Mouse (Mus musculus) liver, embryonic 12.5 days (tissue): ENCODE measurements around the gene Drc7. TPM values are rescaled to one million over a fixed set of nuclear protein-coding genes. Genes with fewer than 3 reads are reported as not detected.

ENCODE experiments used
- ATAC-seq: fragments of 200-750 bp; cut with Nextera tagmentation; 2 replicates; pipeline ENCODE4 v1.8.0; 2017; ENCODE audit warnings: moderate number of reproducible peaks, mild to moderate bottlenecking, moderate library complexity
- H3K27ac ChIP-seq: fragments of 300-500 bp; sonication (generic); 2 replicates; pipeline ENCODE4 v1.5.1; 2016; ENCODE audit warnings: mild to moderate bottlenecking
- H3K27me3 ChIP-seq: fragments of 300-500 bp; sonication (generic); replicated peaks from 2 replicates; pipeline ENCODE4 v1.6.1; 2016; ENCODE audit warnings: mild to moderate bottlenecking, moderate library complexity
- H3K36me3 ChIP-seq: fragments of 300-500 bp; sonication (generic); 2 replicates; pipeline ENCODE4 v1.6.1; 2016; ENCODE audit warnings: mild to moderate bottlenecking, moderate library complexity
- H3K4me1 ChIP-seq: fragments of 300-500 bp; sonication (generic); 2 replicates; pipeline ENCODE4 v1.6.1; 2016
- H3K4me2 ChIP-seq: fragments of 300-500 bp; sonication (generic); 2 replicates; pipeline ENCODE4 v1.6.1; 2016; ENCODE audit warnings: mild to moderate bottlenecking, moderate library complexity
- H3K4me3 ChIP-seq: fragments of 300-500 bp; sonication (generic); 2 replicates; pipeline ENCODE4 v1.5.1; 2016; ENCODE audit warnings: mild to moderate bottlenecking, moderate library complexity
- H3K9ac ChIP-seq: fragments of 300-500 bp; sonication (generic); 2 replicates; pipeline ENCODE4 v1.6.1; 2016; ENCODE audit warnings: mild to moderate bottlenecking, moderate library complexity
- H3K9me3 ChIP-seq: fragments of 300-500 bp; sonication (generic); replicated peaks from 2 replicates; pipeline ENCODE4 v1.6.1; 2016; ENCODE audit warnings: mild to moderate bottlenecking, moderate library complexity
- WGBS: fragments of 180-500 bp; shearing (Covaris S2); methylation state at CpG from one replicate; pipeline ENCODE4 v1.1.7; 2016; ENCODE audit not compliant: insufficient replicate concordance; 5-methylcytosine and 5-hydroxymethylcytosine counted together
- polyA plus RNA-seq: library from polyadenylated mRNA; unstranded; fragments of >200 nt; fragmentation: Nextera tagmentation; extraction: Ambion mirVana; gene quantifications from 2 replicates; pipeline ENCODE4 v1.2.1, GENCODE M21; 2016

The Drc7 gene
- polyA plus RNA-seq, 1 experiment from 2014 or later = 0.37 TPM

GRCm38 (mm10) chr8:95067582-95067981, 12.7 kb downstream of the Drc7 start:
- ATAC-seq = peak; percentile 49; the same call in 1 of the 2 replicates
- Histone ChIP-seq H3K4me1 (0 out of 2 replicates have a peak, but pooled peaks cover 3% of the 10 kb centered on the region), H3K27ac (no peak overlapping the region), H3K9me3 (no peaks in the 10 kb centered on the region), H3K4me3 (no peak overlapping the region), H3K36me3 (no peaks in the 10 kb centered on the region), H3K9ac (no peak overlapping the region), H3K27me3 (no peaks in the 10 kb centered on the region), H3K4me2 (no peak overlapping the region)
- WGBS = 36% methylated on average over 3 of the region's 3 CpGs

GRCm38 (mm10) chr8:95075504-95075903, 20.6 kb downstream of the Drc7 start:
- no peak for ATAC-seq
- WGBS = 64% methylated on average over 3 of the region's 3 CpGs
- no peak overlapping the region for H3K9ac ChIP-seq
- H3K9me3 ChIP-seq = no peaks in the 10 kb centered on the region
- H3K4me3 ChIP-seq = no peak overlapping the region
- H3K36me3 ChIP-seq = no peaks in the 10 kb centered on the region
- H3K4me2 ChIP-seq = no peak overlapping the region
- H3K27ac ChIP-seq = no peak overlapping the region
- H3K27me3 ChIP-seq = no peaks in the 10 kb centered on the region
- peaks cover 13% of the 10 kb centered on the region for H3K4me1 ChIP-seq

- H3K4me1 ChIP-seq = peaks cover 13% of the 10 kb centered on the region
- H3K4me2 ChIP-seq = no peak overlapping the region
- H3K9me3 ChIP-seq = no peaks in the 10 kb centered on the region
- WGBS = 72% methylated on average over 17 of the region's 17 CpGs
- H3K27ac ChIP-seq = no peak overlapping the region
- H3K4me3 ChIP-seq = no peak overlapping the region
- no peaks in the 10 kb centered on the region for H3K36me3 ChIP-seq
- no peak overlapping the region for H3K9ac ChIP-seq
- no peaks in the 10 kb centered on the region for H3K27me3 ChIP-seq
- no peak for ATAC-seq
Observed at GRCm38 (mm10) chr8:95076151-95076550, 21.2 kb downstream of the Drc7 start.

- no peaks in the 10 kb centered on the region for H3K9me3 ChIP-seq
- H3K9ac ChIP-seq = no peak overlapping the region
- H3K4me3 ChIP-seq = no peak overlapping the region
- H3K27ac ChIP-seq = no peak overlapping the region
- WGBS = 63% methylated on average over 3 of the region's 3 CpGs
- peaks cover 6% of the 10 kb centered on the region; the same call in 1 of the 2 replicates for H3K36me3 ChIP-seq
- no peak overlapping the region for H3K4me2 ChIP-seq
- peaks cover 30% of the 10 kb centered on the region for H3K4me1 ChIP-seq
- H3K27me3 ChIP-seq = no peaks in the 10 kb centered on the region
- no peak for ATAC-seq
Observed at GRCm38 (mm10) chr8:95078055-95078454, 23.2 kb downstream of the Drc7 start.

- Histone ChIP-seq H3K4me2 (peak overlapping the region; percentile 87), H3K4me1 (peaks cover 33% of the 10 kb centered on the region), H3K27me3 (no peaks in the 10 kb centered on the region), H3K4me3 (no peak overlapping the region), H3K9ac (no peak overlapping the region), H3K36me3 (peaks cover 18% of the 10 kb centered on the region), H3K9me3 (no peaks in the 10 kb centered on the region), H3K27ac (no peak overlapping the region)
- WGBS = 76% methylated on average over 4 of the region's 4 CpGs
- ATAC-seq = no peak
Observed at GRCm38 (mm10) chr8:95079305-95079704, 24.4 kb downstream of the Drc7 start.

- Histone ChIP-seq H3K36me3 (peaks cover 31% of the 10 kb centered on the region), H3K9ac (peak within 1 kb of the TSS; percentile 84), H3K4me2 (peak within 1 kb of the TSS; percentile 87), H3K27me3 (no peaks in the 10 kb centered on the region), H3K4me3 (peak within 1 kb of the TSS; percentile 89), H3K27ac (peak within 1 kb of the TSS; percentile 84), H3K9me3 (no peaks in the 10 kb centered on the region), H3K4me1 (peaks cover 47% of the 10 kb centered on the region)
- ATAC-seq = peak; percentile 93
- WGBS = under 1% methylated on average over 47 of the region's 47 CpGs
Observed at GRCm38 (mm10) chr8:95080381-95081341, 25.8 kb downstream of the Drc7 start, which contains the start of gene Katnb1. Gene Katnb1, plus strand, starts transcription at chr8:95081186.

- Histone ChIP-seq H3K36me3 (peaks cover 36% of the 10 kb centered on the region), H3K27me3 (no peaks in the 10 kb centered on the region), H3K4me2 (peak overlapping the region; percentile 87), H3K9me3 (no peaks in the 10 kb centered on the region), H3K27ac (peak overlapping the region; percentile 84), H3K9ac (peak overlapping the region; percentile 84), H3K4me1 (peaks cover 55% of the 10 kb centered on the region), H3K4me3 (peak overlapping the region; percentile 89)
- 5% methylated on average over 11 of the region's 11 CpGs for WGBS
- ATAC-seq = no peak
Observed at GRCm38 (mm10) chr8:95081650-95082049, 26.7 kb downstream of the Drc7 start.

- H3K4me3 ChIP-seq = no peak overlapping the region
- no peak overlapping the region for H3K27ac ChIP-seq
- H3K4me1 ChIP-seq = peaks cover 59% of the 10 kb centered on the region
Observed at GRCm38 (mm10) chr8:95084261-95084660, 29.4 kb downstream of the Drc7 start.

GRCm38 (mm10) chr8:95084744-95085431, 30.0 kb downstream of the Drc7 start:
- Histone ChIP-seq H3K9ac (peak overlapping the region; percentile 51), H3K27me3 (no peaks in the 10 kb centered on the region), H3K4me2 (peak overlapping the region; percentile 49), H3K9me3 (no peaks in the 10 kb centered on the region), H3K36me3 (peaks cover 66% of the 10 kb centered on the region), H3K4me3 (no peak overlapping the region), H3K27ac (peak overlapping the region; percentile 81), H3K4me1 (peaks cover 55% of the 10 kb centered on the region)
- WGBS = 69% methylated on average over 10 of the region's 10 CpGs
- no peak for ATAC-seq

More at GRCm38 (mm10) chr8:95084261-95084660, 29.4 kb downstream of the Drc7 start:
- Histone ChIP-seq H3K9me3 (no peaks in the 10 kb centered on the region), H3K9ac (no peak overlapping the region), H3K27me3 (no peaks in the 10 kb centered on the region), H3K4me2 (peak overlapping the region; percentile 49; the same call in 1 of the 2 replicates), H3K36me3 (peaks cover 62% of the 10 kb centered on the region)
- ATAC-seq = no peak
- 83% methylated on average over 4 of the region's 4 CpGs for WGBS

GRCm38 (mm10) chr8:95085432-95086141, 30.7 kb downstream of the Drc7 start:
- peak; percentile 16 for ATAC-seq
- peak overlapping the region; percentile 49 for H3K4me2 ChIP-seq
- H3K4me3 ChIP-seq = no peak overlapping the region
- H3K27ac ChIP-seq = peak overlapping the region; percentile 81
- peaks cover 58% of the 10 kb centered on the region for H3K4me1 ChIP-seq
- H3K27me3 ChIP-seq = no peaks in the 10 kb centered on the region
- H3K9ac ChIP-seq = peak overlapping the region; percentile 51
- 58% methylated on average over 7 of the region's 7 CpGs for WGBS
- H3K36me3 ChIP-seq = peaks cover 73% of the 10 kb centered on the region
- H3K9me3 ChIP-seq = no peaks in the 10 kb centered on the region

- Histone ChIP-seq H3K4me2 (no peak overlapping the region), H3K27ac (no peak overlapping the region), H3K4me3 (no peak overlapping the region), H3K27me3 (no peaks in the 10 kb centered on the region), H3K4me1 (peaks cover 9% of the 10 kb centered on the region), H3K9me3 (no peaks in the 10 kb centered on the region), H3K9ac (no peak overlapping the region), H3K36me3 (peaks cover 93% of the 10 kb centered on the region)
- ATAC-seq = no peak
- 78% methylated on average over 4 of the region's 4 CpGs for WGBS
Observed at GRCm38 (mm10) chr8:95093574-95093973, 38.7 kb downstream of the Drc7 start.
